Mouse (Mus musculus): ENCODE data around the gene Hhat. TPM values are rescaled to one million over a fixed set of nuclear protein-coding genes. Genes with fewer than 3 reads are reported as not detected.

Gene Hhat
- total and polyA plus RNA-seq, 3 experiments: 0.39 to 1.0 TPM; not detected in 1

DNA sequence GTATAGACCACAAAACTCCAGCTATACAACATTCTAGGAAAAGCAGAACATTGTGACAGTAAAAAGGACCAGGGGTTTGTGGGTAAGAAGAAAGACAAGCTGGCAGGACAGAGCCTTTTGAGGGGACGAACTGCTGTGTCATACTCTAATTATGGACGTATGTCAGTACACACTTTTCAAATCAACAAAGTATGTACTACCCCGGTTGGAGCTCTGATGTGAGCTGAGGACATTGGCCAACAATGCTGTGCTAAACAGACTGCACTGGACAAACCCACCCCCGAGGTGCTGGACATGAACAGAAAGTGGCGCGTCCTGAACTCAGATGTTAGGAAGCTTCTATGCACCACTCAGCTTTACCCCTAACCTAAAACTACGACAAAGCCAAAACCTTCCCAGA lies 14.3 kb downstream of the Hhat start:
- Histone ChIP-seq H3K9me3 (replicated peaks; ENCODE audit: insufficient read depth, low read length) (no peaks in the 10 kb centered on the region), H3K9ac (ENCODE audit: control insufficient read depth, low read depth, low read length, poor library complexity, severe bottlenecking) (peak overlapping the region; percentile 60), H3K27me3 (ENCODE audit: control insufficient read depth in 1 of 2, insufficient read depth in 2 of 2, low read length in 2 of 2) (no peaks in the 10 kb centered on the region), H3K79me2 (ENCODE audit: control insufficient read depth, insufficient read depth, low read length, poor library complexity) (no peaks in the 10 kb centered on the region), H3K36me3 (ENCODE audit: control insufficient read depth in 1 of 2, insufficient read depth in 2 of 2, low read length in 2 of 2) (peaks cover 0 to 21% of the 10 kb centered on the region in 2 experiments; a peak in 2 of 4 replicates), H3K4me3 (ENCODE audit: control insufficient read depth in 1 of 2, insufficient read depth in 1 of 2, low read depth in 2 of 2, low read length in 2 of 2) (peak overlapping the region; percentile 32 to 47; a peak in 3 of 4 replicates), H3K27ac (ENCODE audit: control insufficient read depth, low read depth, low read length) (peak overlapping the region; percentile 76), H3K4me1 (ENCODE audit: control insufficient read depth in 1 of 2, insufficient read depth in 2 of 2, low read length in 2 of 2) (peaks cover 2 to 28% of the 10 kb centered on the region in 2 experiments)
- peak; percentile 45 for DNase-seq (ENCODE audit: low read depth, low spot score)
- TF ChIP-seq UBTF (IDR thresholded peaks at IDR 0.05; ENCODE audit: borderline replicate concordance, insufficient read depth, low read depth, low read length): no peak
- no peak for TF ChIP-seq NRF1 (IDR thresholded peaks at IDR 0.05; ENCODE audit: insufficient read depth, low read depth, low read length, poor library complexity, severe bottlenecking)
- TF ChIP-seq USF1 (IDR thresholded peaks at IDR 0.05; ENCODE audit: low read depth, low read length): no peak
- no peak for TF ChIP-seq GABPA (IDR thresholded peaks at IDR 0.05; ENCODE audit: low read depth, low read length)
- TF ChIP-seq MYB (IDR thresholded peaks at IDR 0.05; ENCODE audit: low read depth, low read length): no peak
- no peak for TF ChIP-seq ZNF384 (IDR thresholded peaks at IDR 0.05; ENCODE audit: low read depth, low read length)
- no peak for TF ChIP-seq MXI1 (IDR thresholded peaks at IDR 0.05; ENCODE audit: low read depth, low read length)
- no peak for TF ChIP-seq POLR2AphosphoS5 (IDR thresholded peaks at IDR 0.05; ENCODE audit: borderline replicate concordance, low read depth, low read length)
- TF ChIP-seq TBP (IDR thresholded peaks at IDR 0.05; ENCODE audit: low read depth, low read length): no peak

GRCm38 (mm10) chr1:192755685-192756606 lies 15.1 kb downstream of the Hhat start:
- DNase-seq (ENCODE audit: low read depth, low spot score): no peak
- Histone ChIP-seq H3K27me3 (ENCODE audit: control insufficient read depth in 1 of 2, insufficient read depth in 2 of 2, low read length in 2 of 2) (no peaks in the 10 kb centered on the region), H3K9ac (ENCODE audit: control insufficient read depth, low read depth, low read length, poor library complexity, severe bottlenecking) (no peak overlapping the region), H3K4me1 (ENCODE audit: control insufficient read depth in 1 of 2, insufficient read depth in 2 of 2, low read length in 2 of 2) (peaks cover 2 to 28% of the 10 kb centered on the region in 2 experiments), H3K27ac (ENCODE audit: control insufficient read depth, low read depth, low read length) (no peak overlapping the region), H3K79me2 (ENCODE audit: control insufficient read depth, insufficient read depth, low read length, poor library complexity) (no peaks in the 10 kb centered on the region), H3K4me3 (ENCODE audit: control insufficient read depth in 1 of 2, insufficient read depth in 1 of 2, low read depth in 2 of 2, low read length in 2 of 2) (no peak overlapping the region), H3K36me3 (ENCODE audit: control insufficient read depth in 1 of 2, insufficient read depth in 2 of 2, low read length in 2 of 2) (peaks cover 0 to 21% of the 10 kb centered on the region in 2 experiments; a peak in 2 of 4 replicates), H3K9me3 (replicated peaks; ENCODE audit: insufficient read depth, low read length) (no peaks in the 10 kb centered on the region)
- TF ChIP-seq RAD21 (IDR thresholded peaks at IDR 0.05; ENCODE audit: low read depth, low read length) (no peak), MXI1 (IDR thresholded peaks at IDR 0.05; ENCODE audit: low read depth, low read length) (no peak), POLR2AphosphoS2 (IDR thresholded peaks at IDR 0.05; ENCODE audit: low read length) (no peak), MAX (IDR thresholded peaks at IDR 0.05; ENCODE audit: low read length) (no peak), KAT2A (conservative IDR thresholded peaks at IDR 0.05; ENCODE audit: low read depth, low read length) (no peak), UBTF (IDR thresholded peaks at IDR 0.05; ENCODE audit: borderline replicate concordance, insufficient read depth, low read depth, low read length) (no peak), ZC3H11A (IDR thresholded peaks at IDR 0.05; ENCODE audit: low read depth, low read length) (no peak), MYB (IDR thresholded peaks at IDR 0.05; ENCODE audit: low read depth, low read length) (no peak), RCOR1 (IDR thresholded peaks at IDR 0.05; ENCODE audit: low read depth, low read length) (no peak), TCF12 (IDR thresholded peaks at IDR 0.05; ENCODE audit: low read depth, low read length) (no peak), EP300 (IDR thresholded peaks at IDR 0.05; ENCODE audit: low read depth in 1 of 2, low read length in 2 of 2) (no peak), GABPA (IDR thresholded peaks at IDR 0.05; ENCODE audit: low read depth, low read length) (no peak), USF2 (IDR thresholded peaks at IDR 0.05; ENCODE audit: borderline replicate concordance in 1 of 2, insufficient read depth in 1 of 2, low read depth in 1 of 2, low read length in 2 of 2) (no peak), ZKSCAN1 (IDR thresholded peaks at IDR 0.05; ENCODE audit: low read depth, low read length) (no peak), CHD1 (IDR thresholded peaks at IDR 0.05; ENCODE audit: low read depth, low read length) (no peak), MAZ (IDR thresholded peaks at IDR 0.05; ENCODE audit: low read depth, low read length) (no peak), CHD2 (IDR thresholded peaks at IDR 0.05; ENCODE audit: low read length) (no peak), MEF2A (IDR thresholded peaks at IDR 0.05; ENCODE audit: extremely low read depth, insufficient replicate concordance, low read depth, low read length, poor library complexity, severe bottlenecking) (no peak), GATA1 (IDR thresholded peaks at IDR 0.05; ENCODE audit: low read depth, low read length) (no peak), SMC3 (IDR thresholded peaks at IDR 0.05; ENCODE audit: low read depth, low read length) (no peak)

Data from MEL (cell line).